9 mouse cellular contexts compared by ENCODE assay signal in the genomic region with DNA sequence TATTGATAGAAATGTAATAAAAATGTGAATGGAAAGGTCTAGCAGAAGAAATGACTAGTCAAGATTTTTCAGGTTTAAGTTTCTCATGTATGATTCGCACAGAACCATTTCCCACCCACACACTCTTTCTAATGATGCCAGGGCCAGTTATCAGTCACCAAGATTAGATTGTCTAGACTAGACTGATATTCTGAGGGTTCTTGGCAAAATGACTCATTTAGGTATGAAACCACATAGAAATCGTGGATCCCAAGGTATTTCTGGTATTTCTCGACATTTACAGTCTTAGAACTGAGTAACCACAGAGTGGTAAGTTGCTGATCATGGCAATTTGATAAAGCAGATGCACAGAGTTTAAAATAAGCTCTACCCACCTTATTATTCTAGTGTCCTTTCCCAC.
"Had no signal": no experiment of that assay in that cellular context is flagged by ENCODE, and none has a peak within 500 bp of the region (broad histone marks: within the 10 kb centered on the region; RNA-seq: fewer than 3 reads in every experiment).

No protein-coding gene starts in this region.

- DNase-seq: kidney, postnatal 10 days; kidney, postnatal 4 days; lung, adult 2 months; lung, postnatal 36 days; midbrain, embryonic 14.5 days; right cerebral cortex, postnatal 4 days; spleen, adult 18-20 months; thymus, adult 2 months; thymus, postnatal 36 days had no signal
